Mouse (Mus musculus) G1E (cell line): ENCODE data around the gene Elf5. TPM values are rescaled to one million over a fixed set of nuclear protein-coding genes. Genes with fewer than 3 reads are reported as not detected.
A peak's percentile ranks its signal among the peaks of the same experiment; 100 is the strongest.

Experiments used
- ATAC-seq: 2 replicates; pipeline ENCODE4 v1.8.0; 2016; ENCODE audit warnings: mild to moderate bottlenecking; ENCODE audit not compliant: insufficient number of reproducible peaks, poor library complexity, low FRiP score, severe bottlenecking; ENCODE audit errors: extremely low read depth
- DNase-seq: peaks from one replicate; pipeline ENCODE4 v3.0.0; 2012; ENCODE audit warnings: low spot score
- H3K27me3 ChIP-seq: 2 replicates; pipeline ENCODE4 v1.6.1; 2012; ENCODE audit warnings: mild to moderate bottlenecking, low read length, inconsistent platforms; ENCODE audit not compliant: insufficient read depth
- H3K36me3 ChIP-seq: replicated peaks from 2 replicates; pipeline ENCODE3; 2012; ENCODE audit warnings: mild to moderate bottlenecking, inconsistent platforms
- H3K4me1 ChIP-seq: 2 replicates; pipeline ENCODE4 v1.6.1; 2012; ENCODE audit warnings: low read depth, low read length, inconsistent platforms, mixed read lengths; ENCODE audit not compliant: insufficient read depth
- H3K4me3 ChIP-seq: 2 replicates; pipeline ENCODE4 v1.5.1; 2012; ENCODE audit warnings: low read depth, mild to moderate bottlenecking, inconsistent platforms, low read length, moderate library complexity, mixed read lengths
- H3K9me3 ChIP-seq: replicated peaks from 2 replicates; pipeline ENCODE4 v1.6.1; 2012; ENCODE audit warnings: inconsistent platforms
- CTCF ChIP-seq: IDR thresholded peaks from 2 replicates; pipeline ENCODE4 v1.5.1; 2012; ENCODE audit warnings: low read depth, low read length, inconsistent platforms, mixed read lengths
- GATA1 ChIP-seq: IDR thresholded peaks from 2 replicates; pipeline ENCODE4 v1.6.1; 2012; ENCODE audit warnings: borderline replicate concordance, low read length, inconsistent platforms, mixed read lengths
- GATA2 ChIP-seq: IDR thresholded peaks from 2 replicates; pipeline ENCODE4 v1.6.1; 2012; ENCODE audit warnings: low read depth, low read length, inconsistent platforms, borderline replicate concordance
- POLR2AphosphoS5 ChIP-seq: IDR thresholded peaks from 2 replicates; pipeline ENCODE4 v1.6.1; 2012; ENCODE audit warnings: low read depth, low read length, inconsistent platforms; ENCODE audit not compliant: insufficient replicate concordance
- TAL1 ChIP-seq: conservative IDR thresholded peaks from 2 replicates; pipeline ENCODE4 v1.6.1; 2012; ENCODE audit warnings: low read depth, low read length, inconsistent platforms, mixed read lengths
- polyA plus RNA-seq: library from polyadenylated mRNA; stranded (reverse); fragments of >175 nt; gene quantifications from 2 replicates; pipeline ENCODE4 v1.2.3, GENCODE M21; 2012
- total RNA-seq, 2 experiments: library from RNA; stranded (forward) in 1 of 2; stranded (reverse) in 1 of 2; fragments of 200-1000 nt in 1 of 2; fragments of >200 nt in 1 of 2; fragmentation: Nextera tagmentation in 1 of 2; gene quantifications; 2 replicates each; pipeline ENCODE4 v1.2.3; 2014 to 2017

Elf5 gene
- total and polyA plus RNA-seq, 3 experiments, result 0.11 TPM; not detected in 2

DNA sequence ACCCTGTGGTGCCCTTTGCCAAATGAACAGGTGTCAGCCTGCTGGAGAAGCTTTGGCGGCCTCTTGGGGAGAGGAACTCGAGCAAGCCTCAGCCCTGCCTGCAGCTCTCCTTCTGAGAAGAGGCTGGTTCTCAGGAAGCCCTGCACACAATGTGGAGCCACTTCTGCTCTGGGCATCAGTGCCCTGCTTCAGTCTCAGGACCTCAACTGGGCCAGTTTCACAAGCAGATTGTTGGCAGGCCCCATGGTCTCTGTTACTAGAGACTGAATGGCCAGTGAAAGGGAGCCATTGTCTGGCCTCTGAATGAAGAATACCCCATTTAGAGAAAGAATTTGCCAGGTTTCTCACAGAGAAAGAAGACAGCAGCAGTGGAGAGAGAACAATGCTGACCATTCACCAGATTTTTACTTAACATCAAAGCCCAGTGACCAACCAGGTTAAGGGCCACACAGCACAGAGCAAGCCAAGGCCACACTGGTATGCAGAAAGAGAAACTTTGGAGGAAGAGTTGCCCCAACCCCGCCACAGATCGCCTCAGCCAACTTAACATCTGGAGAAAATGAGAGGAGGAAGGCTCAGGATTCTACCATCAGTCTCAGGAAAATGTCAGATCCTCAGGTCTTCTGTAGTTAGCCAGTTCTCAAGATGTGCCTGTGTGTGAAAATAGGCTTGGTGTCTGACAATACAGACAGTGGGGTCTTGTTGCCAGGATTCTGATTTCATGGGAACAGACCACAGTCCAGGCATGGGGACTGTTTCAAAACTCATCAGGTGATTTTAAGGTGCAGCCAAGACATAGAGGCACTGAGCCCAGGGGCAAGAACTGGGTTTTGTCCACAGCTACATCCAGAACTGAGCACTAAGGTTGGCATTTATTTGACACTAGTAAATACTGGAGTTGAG is 21.2 kb upstream of the Elf5 start:
- TF ChIP-seq GATA2 (no peak), CTCF (no peak), GATA1 (no peak), POLR2AphosphoS5 (no peak), TAL1 (no peak)
- no peaks in the 10 kb centered on the region for H3K4me1 ChIP-seq
- peaks cover 25% of the 10 kb centered on the region for H3K27me3 ChIP-seq
- DNase-seq, result no peak
- no peak overlapping the region for H3K4me3 ChIP-seq
- no peaks in the 10 kb centered on the region for H3K36me3 ChIP-seq
- no peak for ATAC-seq
- no peaks in the 10 kb centered on the region for H3K9me3 ChIP-seq

DNA sequence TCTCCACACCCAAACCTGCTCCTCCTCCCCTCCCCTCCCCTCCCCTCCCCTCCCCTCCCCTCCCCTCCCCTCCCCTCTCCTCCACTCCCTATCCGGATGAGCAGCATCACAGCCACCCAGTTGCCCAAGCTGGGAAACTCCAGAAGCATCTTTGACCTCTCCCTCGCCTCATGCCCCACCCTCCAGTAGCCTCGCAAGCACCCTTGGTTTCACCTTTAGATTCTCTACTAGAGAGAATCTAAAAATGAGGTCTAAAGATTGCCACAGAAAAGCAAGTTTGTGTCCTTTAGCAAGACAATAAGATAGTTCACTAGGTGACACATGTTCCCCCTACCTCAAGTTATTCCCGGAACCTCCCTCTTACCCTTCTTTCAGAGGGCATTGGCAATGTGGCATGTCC is 19.9 kb upstream of the Elf5 start:
- TF ChIP-seq GATA2 (no peak), CTCF (no peak), GATA1 (no peak), POLR2AphosphoS5 (no peak), TAL1 (no peak)
- Histone ChIP-seq H3K4me1 (no peaks in the 10 kb centered on the region), H3K27me3 (peaks cover 29% of the 10 kb centered on the region), H3K4me3 (no peak overlapping the region), H3K36me3 (no peaks in the 10 kb centered on the region), H3K9me3 (no peaks in the 10 kb centered on the region)
- no peak for ATAC-seq
- DNase-seq, result no peak

DNA sequence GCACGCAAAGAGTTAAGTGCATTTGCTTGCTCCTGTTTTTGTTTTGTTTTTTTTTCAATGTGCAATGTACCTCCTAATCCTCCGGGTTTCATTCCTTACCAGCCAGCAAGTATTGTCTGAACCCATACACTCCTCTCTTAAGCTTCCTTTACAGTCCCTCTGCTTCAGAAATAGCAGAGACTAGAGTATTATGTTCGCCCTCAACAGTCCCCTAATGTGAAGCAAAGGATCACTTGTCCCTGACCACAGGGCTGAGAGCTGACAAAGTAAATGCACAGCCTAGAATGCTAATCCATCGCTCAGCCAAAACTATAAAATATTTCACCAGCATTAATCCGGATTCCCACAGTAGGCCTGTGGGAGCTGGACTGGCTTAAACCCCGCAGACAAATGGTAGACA is 13.4 kb upstream of the Elf5 start:
- no peak for ATAC-seq
- Histone ChIP-seq H3K4me3 (no peak overlapping the region), H3K36me3 (no peaks in the 10 kb centered on the region), H3K9me3 (no peaks in the 10 kb centered on the region), H3K4me1 (no peaks in the 10 kb centered on the region), H3K27me3 (peaks cover 42% of the 10 kb centered on the region)
- DNase-seq, result no peak
- TF ChIP-seq GATA2, result no peak

DNA sequence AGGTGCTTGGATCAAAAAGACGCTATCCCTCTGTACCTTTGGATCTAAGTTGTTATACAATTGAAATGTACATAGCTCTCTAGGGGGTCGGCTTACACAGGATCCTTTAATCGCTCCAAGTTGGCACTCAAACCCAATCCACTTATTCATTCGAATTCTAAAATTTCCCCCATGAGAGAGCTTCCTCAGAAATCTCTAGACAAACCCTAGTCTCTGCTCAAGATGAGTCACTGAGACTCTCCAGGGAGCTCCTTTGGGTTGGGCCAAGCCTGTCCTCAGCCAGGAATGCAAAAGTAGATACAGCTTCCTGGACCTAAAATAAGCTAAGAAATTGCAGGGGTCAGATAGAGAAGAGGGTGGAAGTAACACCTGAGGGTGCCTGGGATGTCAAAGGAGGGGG is 10.8 kb upstream of the Elf5 start:
- TF ChIP-seq GATA2, result no peak
- ATAC-seq, result no peak
- H3K27me3 ChIP-seq, result peaks cover 53% of the 10 kb centered on the region
- no peaks in the 10 kb centered on the region for H3K9me3 ChIP-seq
- DNase-seq, result no peak
- no peaks in the 10 kb centered on the region for H3K36me3 ChIP-seq
- no peaks in the 10 kb centered on the region for H3K4me1 ChIP-seq
- H3K4me3 ChIP-seq, result no peak overlapping the region

DNA sequence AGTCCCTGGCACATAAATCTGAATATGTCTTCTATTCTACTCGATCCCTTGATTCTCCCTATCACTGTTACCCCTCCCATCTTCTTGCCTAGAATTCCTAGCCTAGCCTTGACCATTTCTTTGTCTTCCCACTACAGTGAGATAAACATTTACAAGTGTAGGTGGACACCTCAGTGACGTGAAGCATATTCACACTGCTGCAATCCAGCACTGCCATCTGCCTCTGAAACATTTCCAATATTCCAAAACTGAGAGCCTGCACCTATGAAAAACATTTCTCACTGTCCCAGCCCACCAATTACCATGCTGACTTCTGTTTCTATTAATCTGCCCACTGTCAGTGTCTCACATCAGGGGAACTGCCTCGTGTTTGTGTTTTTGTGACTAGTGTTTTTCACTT is 5.2 kb upstream of the Elf5 start:
- Histone ChIP-seq H3K9me3 (no peaks in the 10 kb centered on the region), H3K4me1 (no peaks in the 10 kb centered on the region), H3K27me3 (peaks cover 50% of the 10 kb centered on the region), H3K4me3 (no peak overlapping the region), H3K36me3 (no peaks in the 10 kb centered on the region)
- TF ChIP-seq GATA2, result no peak
- TF ChIP-seq GATA1, result no peak
- no peak for TF ChIP-seq TAL1
- TF ChIP-seq CTCF, result no peak
- no peak for TF ChIP-seq POLR2AphosphoS5
- no peak for ATAC-seq
- DNase-seq, result no peak

DNA sequence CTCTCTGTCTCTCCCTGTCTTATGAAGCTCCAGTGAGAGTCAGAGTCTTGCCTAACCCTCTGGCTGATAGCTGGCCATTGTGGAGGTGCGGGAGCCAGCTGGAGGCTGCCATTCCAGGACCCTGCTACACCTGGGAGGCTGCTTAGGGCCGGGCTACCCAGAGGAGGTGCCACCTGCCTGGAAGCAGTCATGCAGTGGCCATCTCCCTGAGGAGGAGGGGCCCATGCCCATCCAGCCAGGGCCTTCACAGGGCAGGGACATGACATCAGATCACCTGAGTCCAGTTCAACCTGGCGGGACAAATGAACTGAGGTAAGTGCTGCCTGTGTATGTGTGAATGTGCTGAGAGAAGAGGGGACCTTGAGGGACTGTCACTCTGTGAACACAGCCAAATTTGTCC is 328 bp downstream of the Elf5 start:
- Histone ChIP-seq H3K36me3 (no peaks in the 10 kb centered on the region), H3K4me3 (no peak overlapping the region), H3K9me3 (no peaks in the 10 kb centered on the region), H3K4me1 (peaks cover 30% of the 10 kb centered on the region), H3K27me3 (peaks cover 48% of the 10 kb centered on the region)
- no peak for DNase-seq
- TF ChIP-seq CTCF (no peak), GATA1 (no peak), GATA2 (no peak), TAL1 (no peak), POLR2AphosphoS5 (no peak)
- no peak for ATAC-seq

DNA sequence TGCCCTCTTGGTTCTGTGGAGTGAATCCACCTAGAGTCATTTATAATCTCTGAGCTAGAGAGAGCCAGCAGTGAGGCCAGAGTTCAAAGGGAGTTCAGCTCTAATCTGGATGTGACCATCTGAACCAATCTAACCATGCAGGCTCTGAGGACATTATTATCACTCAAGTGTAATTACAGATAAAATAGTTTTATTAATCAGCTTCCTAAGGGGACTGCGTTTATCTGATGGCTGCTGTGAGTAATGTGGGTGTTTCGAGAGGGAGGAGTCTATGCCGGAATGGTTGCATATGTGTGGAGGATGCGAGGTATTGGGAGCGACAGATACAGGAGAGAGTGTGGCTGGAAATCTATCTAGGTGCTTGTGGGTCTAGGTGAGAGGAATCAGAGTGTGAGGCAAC is 1.9 kb downstream of the Elf5 start:
- no peaks in the 10 kb centered on the region for H3K36me3 ChIP-seq
- DNase-seq (peak; percentile 39), ATAC-seq (peak; percentile 93)
- H3K9me3 ChIP-seq, result no peaks in the 10 kb centered on the region
- H3K27me3 ChIP-seq, result peaks cover 42% of the 10 kb centered on the region
- H3K4me3 ChIP-seq, result no peak overlapping the region; the same call in 1 of the 2 replicates
- TF ChIP-seq POLR2AphosphoS5 (no peak), GATA2 (0 out of 2 replicates have a peak, but pooled peaks have one; percentile 17), TAL1 (peak; percentile 77)
- peaks cover 30% of the 10 kb centered on the region for H3K4me1 ChIP-seq
